Mouse (Mus musculus) hindbrain, embryonic 10.5 days (tissue): ENCODE measurements at regions not wholly inside any gene's neighbourhood (a gene's known extent, or its start where the extent isn't known, plus 50 kb on each side); places are given as distances from the start of the nearest gene placed in this dataset.

Source experiments
- DNase-seq: peaks from one replicate; pipeline ENCODE4 v3.0.0-alpha.2; 2017; ENCODE audit warnings: low spot score
- H3K27ac ChIP-seq: fragments of 300-500 bp; sonication (generic); 2 replicates; pipeline ENCODE4 v1.5.1; 2016; ENCODE audit warnings: mild to moderate bottlenecking, moderate library complexity
- H3K27me3 ChIP-seq: fragments of 300-500 bp; sonication (generic); 2 replicates; pipeline ENCODE4 v1.6.1; 2016; ENCODE audit warnings: mild to moderate bottlenecking; ENCODE audit not compliant: poor library complexity, insufficient read depth, severe bottlenecking
- H3K36me3 ChIP-seq: fragments of 300-500 bp; sonication (generic); 2 replicates; pipeline ENCODE4 v1.6.1; 2016; ENCODE audit warnings: mild to moderate bottlenecking, moderate library complexity
- H3K4me1 ChIP-seq: fragments of 300-500 bp; sonication (generic); replicated peaks from 2 replicates; pipeline ENCODE4 v1.6.1; 2016; ENCODE audit warnings: mild to moderate bottlenecking
- H3K4me3 ChIP-seq: fragments of 300-500 bp; sonication (generic); 2 replicates; pipeline ENCODE4 v1.5.1; 2016; ENCODE audit warnings: mild to moderate bottlenecking, moderate library complexity
- H3K9me3 ChIP-seq: fragments of 300-500 bp; sonication (generic); 2 replicates; pipeline ENCODE4 v1.6.1; 2016; ENCODE audit warnings: mild to moderate bottlenecking, moderate library complexity
- WGBS: fragments of 180-500 bp; shearing (Covaris S2); methylation state at CpG from one replicate; pipeline ENCODE4 v1.1.7; 2016; 5-methylcytosine and 5-hydroxymethylcytosine counted together

- no peaks in the 10 kb centered on the region for H3K27me3 ChIP-seq
- WGBS = 94% methylated on average over 4 of the region's 4 CpGs
- no peaks in the 10 kb centered on the region for H3K9me3 ChIP-seq
- peaks cover 11% of the 10 kb centered on the region for H3K4me1 ChIP-seq
- DNase-seq = no peak
- H3K4me3 ChIP-seq = no peak overlapping the region
- no peak overlapping the region for H3K27ac ChIP-seq
- H3K36me3 ChIP-seq = no peaks in the 10 kb centered on the region
These were observed 156.8 kb upstream of the Arrdc4 start for GRCm38 (mm10) chr7:68905793-68906192.

GRCm38 (mm10) chr7:68886173-68886572, 137.1 kb upstream of the Arrdc4 start:
- no peaks in the 10 kb centered on the region for H3K36me3 ChIP-seq
- H3K4me3 ChIP-seq = no peak overlapping the region
- no peak for DNase-seq
- H3K9me3 ChIP-seq = 0 out of 2 replicates have a peak, but pooled peaks cover 2% of the 10 kb centered on the region
- no peaks in the 10 kb centered on the region for H3K4me1 ChIP-seq
- no peaks in the 10 kb centered on the region for H3K27me3 ChIP-seq
- no peak overlapping the region for H3K27ac ChIP-seq

- no peak for DNase-seq
- 68% methylated on average over 5 of the region's 5 CpGs for WGBS
- H3K27ac ChIP-seq = no peak overlapping the region
These were observed 124.0 kb upstream of the Arrdc4 start for GRCm38 (mm10) chr7:68873008-68873407.

GRCm38 (mm10) chr7:68864322-68865031, 115.4 kb upstream of the Arrdc4 start:
- 65% methylated on average over 7 of the region's 7 CpGs for WGBS
- no peaks in the 10 kb centered on the region for H3K27me3 ChIP-seq
- H3K4me1 ChIP-seq = 0 out of 2 replicates have a peak, but pooled peaks cover 6% of the 10 kb centered on the region
- H3K9me3 ChIP-seq = no peaks in the 10 kb centered on the region
- H3K36me3 ChIP-seq = no peaks in the 10 kb centered on the region
- H3K4me3 ChIP-seq = no peak overlapping the region
- no peak for DNase-seq
- no peak overlapping the region for H3K27ac ChIP-seq

More at GRCm38 (mm10) chr7:68873008-68873407, 124.0 kb upstream of the Arrdc4 start:
- H3K36me3 ChIP-seq = no peaks in the 10 kb centered on the region
- no peak overlapping the region for H3K4me3 ChIP-seq
- no peaks in the 10 kb centered on the region for H3K9me3 ChIP-seq
- no peaks in the 10 kb centered on the region for H3K27me3 ChIP-seq
- H3K4me1 ChIP-seq = no peaks in the 10 kb centered on the region

GRCm38 (mm10) chr7:68858471-68859210, 109.6 kb upstream of the Arrdc4 start:
- Histone ChIP-seq H3K27ac (no peak overlapping the region), H3K4me1 (no peaks in the 10 kb centered on the region), H3K27me3 (no peaks in the 10 kb centered on the region), H3K4me3 (no peak overlapping the region), H3K9me3 (no peaks in the 10 kb centered on the region), H3K36me3 (no peaks in the 10 kb centered on the region)
- WGBS = 58% methylated on average over 2 of the region's 2 CpGs
- no peak for DNase-seq

- H3K4me3 ChIP-seq = no peak overlapping the region
- DNase-seq = no peak
- 0 out of 2 replicates have a peak, but pooled peaks cover 4% of the 10 kb centered on the region for H3K4me1 ChIP-seq
- 45% methylated on average over 3 of the region's 3 CpGs for WGBS
- H3K27me3 ChIP-seq = no peaks in the 10 kb centered on the region
- H3K36me3 ChIP-seq = no peaks in the 10 kb centered on the region
- no peak overlapping the region for H3K27ac ChIP-seq
- H3K9me3 ChIP-seq = no peaks in the 10 kb centered on the region
These were observed 103.0 kb upstream of the Arrdc4 start for GRCm38 (mm10) chr7:68851981-68852575.

- Histone ChIP-seq H3K36me3 (no peaks in the 10 kb centered on the region), H3K4me3 (no peak overlapping the region), H3K9me3 (no peaks in the 10 kb centered on the region), H3K27me3 (no peaks in the 10 kb centered on the region), H3K27ac (no peak overlapping the region), H3K4me1 (no peaks in the 10 kb centered on the region)
- no peak for DNase-seq
- WGBS = 83% methylated on average over 7 of the region's 7 CpGs
These were observed 95.6 kb upstream of the Arrdc4 start for GRCm38 (mm10) chr7:68844606-68845005.

- H3K9me3 ChIP-seq = no peaks in the 10 kb centered on the region
- no peaks in the 10 kb centered on the region for H3K4me1 ChIP-seq
- H3K36me3 ChIP-seq = no peaks in the 10 kb centered on the region
- H3K27me3 ChIP-seq = no peaks in the 10 kb centered on the region
- no peak overlapping the region for H3K4me3 ChIP-seq
- no peak for DNase-seq
- WGBS = 51% methylated on average over 4 of the region's 4 CpGs
- H3K27ac ChIP-seq = no peak overlapping the region
These were observed 94.3 kb upstream of the Arrdc4 start for GRCm38 (mm10) chr7:68843374-68843773.

GRCm38 (mm10) chr7:68833977-68834791, 85.1 kb upstream of the Arrdc4 start:
- H3K4me3 ChIP-seq = no peak overlapping the region
- H3K27me3 ChIP-seq = no peaks in the 10 kb centered on the region
- WGBS = 49% methylated on average over 10 of the region's 10 CpGs
- H3K27ac ChIP-seq = no peak overlapping the region
- no peaks in the 10 kb centered on the region for H3K4me1 ChIP-seq
- no peaks in the 10 kb centered on the region for H3K9me3 ChIP-seq
- DNase-seq = no peak
- no peaks in the 10 kb centered on the region for H3K36me3 ChIP-seq

GRCm38 (mm10) chr7:68833517-68833916, 84.5 kb upstream of the Arrdc4 start:
- WGBS = 90% methylated on average over 7 of the region's 7 CpGs
- Histone ChIP-seq H3K27ac (no peak overlapping the region), H3K9me3 (no peaks in the 10 kb centered on the region), H3K36me3 (no peaks in the 10 kb centered on the region), H3K4me1 (no peaks in the 10 kb centered on the region), H3K4me3 (no peak overlapping the region), H3K27me3 (no peaks in the 10 kb centered on the region)
- DNase-seq = no peak

- Histone ChIP-seq H3K36me3 (no peaks in the 10 kb centered on the region), H3K27me3 (no peaks in the 10 kb centered on the region), H3K27ac (no peak overlapping the region), H3K9me3 (no peaks in the 10 kb centered on the region), H3K4me3 (no peak overlapping the region), H3K4me1 (peaks cover 4% of the 10 kb centered on the region; the same call in 1 of the 2 replicates)
- WGBS = 18% methylated on average over 8 of the region's 8 CpGs
- peak; percentile 80 for DNase-seq
These were observed 80.8 kb upstream of the Arrdc4 start for GRCm38 (mm10) chr7:68829861-68830260.

- H3K27ac ChIP-seq = no peak overlapping the region
- WGBS = 82% methylated on average over 2 of the region's 2 CpGs
- no peak overlapping the region for H3K4me3 ChIP-seq
- no peaks in the 10 kb centered on the region for H3K36me3 ChIP-seq
- H3K9me3 ChIP-seq = no peaks in the 10 kb centered on the region
- DNase-seq = no peak
- peaks cover 4% of the 10 kb centered on the region; the same call in 1 of the 2 replicates for H3K4me1 ChIP-seq
- no peaks in the 10 kb centered on the region for H3K27me3 ChIP-seq
These were observed 75.4 kb upstream of the Arrdc4 start for GRCm38 (mm10) chr7:68824399-68824798.
